Mouse (Mus musculus) midbrain, embryonic 14.5 days (tissue): ENCODE measurements around the gene Gpr183. TPM values are rescaled to one million over a fixed set of nuclear protein-coding genes. Genes with fewer than 3 reads are reported as not detected.

ENCODE experiments used
- ATAC-seq: fragments of 200-750 bp; cut with Nextera tagmentation; 2 replicates; pipeline ENCODE4 v1.8.0; 2017; ENCODE audit warnings: moderate number of reproducible peaks, moderate library complexity; ENCODE audit not compliant: low FRiP score, low TSS enrichment
- DNase-seq: peaks from one replicate; pipeline ENCODE4 v3.0.0-alpha.2; 2015
- H3K27ac ChIP-seq: fragments of 300-500 bp; sonication (generic); replicated peaks from 2 replicates; pipeline ENCODE4 v1.5.1; 2014; ENCODE audit warnings: mild to moderate bottlenecking, low read depth, low read length, moderate library complexity
- H3K27me3 ChIP-seq: fragments of 300-500 bp; sonication (generic); 2 replicates; pipeline ENCODE4 v1.6.1; 2014; ENCODE audit warnings: low read length, control low read depth, mixed read lengths; ENCODE audit not compliant: control insufficient read depth, insufficient read depth
- H3K36me3 ChIP-seq: fragments of 300-500 bp; sonication (generic); 2 replicates; pipeline ENCODE4 v1.6.1; 2014; ENCODE audit warnings: low read length, control low read depth; ENCODE audit not compliant: control insufficient read depth, insufficient read depth
- H3K4me1 ChIP-seq: fragments of 300-500 bp; sonication (generic); 2 replicates; pipeline ENCODE4 v1.6.1; 2014; ENCODE audit warnings: mild to moderate bottlenecking, antibody characterized with exemption, low read length, control low read depth; ENCODE audit not compliant: control insufficient read depth, insufficient read depth
- H3K4me2 ChIP-seq: fragments of 300-500 bp; sonication (generic); 2 replicates; pipeline ENCODE4 v1.6.1; 2014; ENCODE audit warnings: mild to moderate bottlenecking, low read length, moderate library complexity
- H3K4me3 ChIP-seq: fragments of 300-500 bp; sonication (generic); replicated peaks from 2 replicates; pipeline ENCODE4 v1.5.1; 2014; ENCODE audit warnings: low read depth, low read length
- H3K9ac ChIP-seq: fragments of 300-500 bp; sonication (generic); replicated peaks from 2 replicates; pipeline ENCODE4 v1.6.1; 2014; ENCODE audit warnings: mild to moderate bottlenecking, low read length, moderate library complexity
- H3K9me3 ChIP-seq: fragments of 300-500 bp; sonication (generic); 2 replicates; pipeline ENCODE4 v1.6.1; 2016; ENCODE audit warnings: low read length, control low read depth, mixed read lengths; ENCODE audit not compliant: control insufficient read depth
- WGBS: fragments of 180-500 bp; shearing (Covaris S2); extraction: QIAGEN DNeasy Blood & Tissue Kit; methylation state at CpG from one replicate; pipeline ENCODE4 v1.1.7; 2014; 5-methylcytosine and 5-hydroxymethylcytosine counted together
- polyA plus RNA-seq: library from polyadenylated mRNA; unstranded; fragments of >200 nt; fragmentation: Nextera tagmentation; extraction: Ambion mirVana; gene quantifications from 2 replicates; pipeline ENCODE4 v1.2.1, GENCODE M21; 2014

Gene Gpr183
- polyA plus RNA-seq, 1 experiment from 2014 or later, result 0.67 TPM

DNA sequence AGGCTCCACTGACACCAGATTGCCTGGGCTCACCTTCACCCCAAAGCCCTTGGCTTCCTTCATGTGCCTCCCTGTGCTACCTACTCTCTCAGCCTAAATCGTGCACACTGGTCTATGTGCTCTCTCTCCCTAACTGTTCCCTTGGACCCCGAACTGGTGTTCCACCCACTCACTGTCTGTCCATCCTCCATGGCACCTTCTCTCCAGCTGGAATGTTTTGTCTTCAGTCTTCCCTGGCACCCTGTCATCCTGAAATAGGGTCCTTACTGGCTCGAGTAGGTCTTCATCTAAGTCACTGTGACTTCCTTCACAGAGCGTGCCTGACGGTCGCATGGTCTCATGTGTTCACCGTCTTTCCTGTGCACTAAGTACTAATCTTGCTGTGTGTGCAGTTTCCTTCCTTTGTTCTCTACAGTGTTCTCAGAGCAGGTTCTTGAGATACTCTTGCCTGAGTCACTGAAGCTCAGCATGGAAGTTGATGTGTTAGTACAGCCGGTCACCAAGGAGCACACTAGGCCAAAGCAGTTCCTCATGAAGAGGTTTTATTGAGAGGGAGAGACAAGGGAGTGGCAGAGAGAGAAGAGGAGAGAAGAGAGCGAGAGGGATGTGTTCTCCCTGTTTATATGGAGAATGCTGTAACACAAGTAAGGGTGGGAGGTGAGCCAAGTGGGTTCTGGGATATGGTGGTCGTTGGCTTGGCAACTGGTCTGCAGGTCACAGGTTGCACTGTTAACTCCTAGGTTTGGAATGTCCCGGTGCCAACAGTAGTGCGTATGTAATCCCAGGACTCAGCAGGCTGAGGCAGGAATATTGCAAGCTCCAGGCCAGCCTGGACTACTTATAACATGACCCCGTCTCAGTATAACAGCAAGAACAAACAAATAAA is 27.6 kb upstream of the Gpr183 start:
- ATAC-seq (no peak), DNase-seq (no peak)
- peaks cover 32% of the 10 kb centered on the region for H3K36me3 ChIP-seq
- no peak overlapping the region for H3K4me2 ChIP-seq
- H3K9ac ChIP-seq, result no peak overlapping the region
- H3K9me3 ChIP-seq, result no peaks in the 10 kb centered on the region
- H3K27ac ChIP-seq, result no peak overlapping the region
- no peak overlapping the region for H3K4me3 ChIP-seq
- no peaks in the 10 kb centered on the region for H3K4me1 ChIP-seq
- 96% methylated on average over 13 of the region's 13 CpGs for WGBS
- no peaks in the 10 kb centered on the region for H3K27me3 ChIP-seq

DNA sequence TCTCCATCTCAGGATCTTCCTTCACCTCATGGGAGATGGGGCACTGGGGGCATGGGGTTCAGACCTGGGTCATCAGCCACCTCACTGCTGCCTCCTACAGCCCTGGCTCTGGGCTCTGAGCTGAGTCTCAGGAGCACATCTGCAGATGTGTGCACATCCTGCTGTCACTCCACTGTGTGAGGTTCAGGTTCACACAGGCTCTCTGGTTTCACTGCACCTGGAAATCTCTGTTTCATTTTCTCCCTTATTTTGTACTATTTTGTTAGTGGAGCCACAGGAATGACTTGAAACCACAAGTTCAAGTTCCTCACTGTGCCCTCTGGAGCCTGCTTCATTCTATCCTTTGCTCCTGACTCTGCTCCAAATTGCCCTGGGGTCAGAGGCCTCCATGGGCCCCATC is 26.9 kb upstream of the Gpr183 start:
- ATAC-seq, result no peak
- no peak overlapping the region for H3K27ac ChIP-seq
- no peak for DNase-seq
- no peaks in the 10 kb centered on the region for H3K27me3 ChIP-seq
- H3K9ac ChIP-seq, result no peak overlapping the region
- peaks cover 31% of the 10 kb centered on the region for H3K36me3 ChIP-seq
- H3K4me2 ChIP-seq, result no peak overlapping the region
- H3K9me3 ChIP-seq, result no peaks in the 10 kb centered on the region
- no peaks in the 10 kb centered on the region for H3K4me1 ChIP-seq
- no peak overlapping the region for H3K4me3 ChIP-seq

DNA sequence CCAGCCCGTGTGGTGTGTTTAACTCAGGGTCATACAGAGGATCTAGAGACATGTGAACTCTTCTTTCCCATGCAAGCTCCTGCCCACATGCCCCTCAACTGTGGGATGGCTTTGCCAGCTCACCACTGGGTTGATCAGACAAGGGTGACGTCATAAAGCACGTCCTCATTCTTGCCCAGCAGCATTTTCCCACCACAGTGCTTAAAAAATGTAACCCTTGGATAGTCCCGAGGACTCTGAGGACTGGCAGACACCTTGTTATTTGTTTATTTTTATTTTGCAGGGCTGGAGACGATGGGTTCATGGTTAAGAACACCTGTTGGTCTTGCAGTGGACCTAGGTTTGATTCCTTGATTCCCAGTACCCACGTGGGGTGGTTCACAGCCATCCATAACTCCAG is 25.9 kb upstream of the Gpr183 start:
- peaks cover 22% of the 10 kb centered on the region for H3K36me3 ChIP-seq
- no peak overlapping the region for H3K9ac ChIP-seq
- ATAC-seq, result no peak
- H3K27me3 ChIP-seq, result no peaks in the 10 kb centered on the region
- H3K4me1 ChIP-seq, result no peaks in the 10 kb centered on the region
- no peak overlapping the region for H3K27ac ChIP-seq
- WGBS, result 94% methylated on average over 6 of the region's 6 CpGs
- H3K9me3 ChIP-seq, result no peaks in the 10 kb centered on the region
- no peak overlapping the region for H3K4me2 ChIP-seq
- no peak overlapping the region for H3K4me3 ChIP-seq
- no peak for DNase-seq

DNA sequence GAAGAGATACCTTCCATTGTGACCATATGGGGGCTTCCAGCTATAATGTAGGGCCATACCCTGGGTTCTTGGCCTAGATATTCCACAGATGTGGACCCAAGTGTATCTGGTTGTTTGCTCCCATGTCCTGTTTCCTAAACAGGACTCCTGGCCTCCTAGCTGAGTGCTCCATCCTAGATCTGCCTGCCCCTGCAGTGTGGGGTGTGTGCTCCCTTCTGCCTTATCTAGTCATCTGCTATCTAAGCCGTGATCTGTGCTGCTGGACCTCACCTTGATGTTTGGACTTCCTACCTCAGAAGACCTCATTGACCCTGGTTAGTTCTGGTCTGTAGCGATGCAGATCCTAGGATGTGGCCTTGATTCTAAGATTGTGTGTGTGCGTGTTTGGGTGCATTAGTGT is 24.9 kb upstream of the Gpr183 start:
- H3K9me3 ChIP-seq, result no peaks in the 10 kb centered on the region
- no peaks in the 10 kb centered on the region for H3K4me1 ChIP-seq
- DNase-seq (no peak), ATAC-seq (no peak)
- no peak overlapping the region for H3K27ac ChIP-seq
- peaks cover 14% of the 10 kb centered on the region for H3K36me3 ChIP-seq
- 96% methylated on average over 3 of the region's 3 CpGs for WGBS
- H3K4me2 ChIP-seq, result no peak overlapping the region
- H3K27me3 ChIP-seq, result no peaks in the 10 kb centered on the region
- H3K9ac ChIP-seq, result no peak overlapping the region
- H3K4me3 ChIP-seq, result no peak overlapping the region

DNA sequence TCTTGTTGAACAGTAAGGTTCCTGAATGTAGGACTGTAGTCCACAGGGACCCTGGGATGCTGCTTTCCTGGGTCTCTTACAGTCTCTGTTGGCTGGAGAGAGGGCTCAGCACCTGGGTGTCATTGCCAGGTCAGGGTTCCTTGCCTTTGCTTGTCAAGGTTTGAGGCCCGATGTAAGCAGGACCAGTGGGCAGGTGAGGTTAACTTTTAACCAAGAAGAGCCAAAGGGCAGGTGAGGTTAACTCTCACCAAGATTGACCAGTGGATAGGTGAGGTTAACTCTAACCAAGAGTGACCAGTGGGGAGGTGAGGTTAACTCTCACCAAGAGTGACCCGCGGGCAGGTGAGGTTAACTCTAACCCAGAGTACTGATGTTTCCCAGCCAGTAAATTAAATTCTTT is 24.3 kb upstream of the Gpr183 start:
- Histone ChIP-seq H3K4me1 (no peaks in the 10 kb centered on the region), H3K9me3 (no peaks in the 10 kb centered on the region), H3K9ac (no peak overlapping the region), H3K4me2 (no peak overlapping the region), H3K27ac (no peak overlapping the region), H3K4me3 (no peak overlapping the region), H3K27me3 (no peaks in the 10 kb centered on the region), H3K36me3 (peaks cover 9% of the 10 kb centered on the region)
- no peak for DNase-seq
- ATAC-seq, result no peak
- 94% methylated on average over 3 of the region's 3 CpGs for WGBS

DNA sequence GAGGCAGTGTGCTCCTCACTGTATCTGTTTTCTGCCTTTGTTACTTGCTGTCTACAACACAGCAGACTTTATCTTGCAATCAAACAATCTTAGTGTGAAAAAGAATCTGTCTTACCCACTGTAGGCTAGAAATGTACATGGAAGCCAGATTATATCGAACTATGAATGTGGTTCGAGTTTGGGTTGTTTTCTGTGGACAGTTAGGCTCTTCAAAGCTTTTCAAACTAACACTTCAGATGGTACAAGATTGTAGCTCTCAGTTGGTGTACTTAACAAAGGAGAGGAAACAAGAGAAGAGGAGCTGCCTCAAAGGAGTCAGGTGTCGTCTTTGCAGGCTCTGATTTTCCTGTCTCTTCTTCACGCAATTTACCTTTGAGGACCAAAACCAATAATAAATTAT is 22.7 kb upstream of the Gpr183 start:
- ATAC-seq, result no peak
- no peaks in the 10 kb centered on the region for H3K4me1 ChIP-seq
- no peaks in the 10 kb centered on the region for H3K27me3 ChIP-seq
- H3K9me3 ChIP-seq, result no peaks in the 10 kb centered on the region
- H3K4me3 ChIP-seq, result no peak overlapping the region
- no peak overlapping the region for H3K4me2 ChIP-seq
- H3K27ac ChIP-seq, result no peak overlapping the region
- DNase-seq, result no peak
- 87% methylated on average over 4 of the region's 4 CpGs for WGBS
- no peak overlapping the region for H3K9ac ChIP-seq
- 0 out of 2 replicates have a peak, but pooled peaks cover 5% of the 10 kb centered on the region for H3K36me3 ChIP-seq

DNA sequence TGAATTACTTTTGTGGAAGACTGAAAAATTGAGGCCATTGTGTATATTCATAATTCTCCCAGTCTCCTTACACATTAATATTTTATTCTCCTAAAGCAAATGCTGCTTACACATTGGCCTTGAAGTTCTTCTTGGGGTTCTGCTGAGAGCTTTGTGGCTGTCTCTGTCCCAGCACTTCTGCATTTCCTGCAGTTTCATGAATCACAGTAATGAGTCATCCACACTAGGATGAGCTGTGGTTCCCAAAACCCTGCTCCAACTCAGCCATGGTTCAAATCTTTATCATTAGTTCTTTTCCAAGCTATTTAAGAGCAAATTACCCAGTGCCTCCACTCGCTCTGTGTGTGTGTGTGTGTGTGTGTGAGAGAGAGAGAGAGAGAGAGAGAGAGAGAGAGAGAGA is 22.3 kb upstream of the Gpr183 start:
- DNase-seq (no peak), ATAC-seq (no peak)
- Histone ChIP-seq H3K4me2 (no peak overlapping the region), H3K9me3 (no peaks in the 10 kb centered on the region), H3K4me3 (no peak overlapping the region), H3K27me3 (no peaks in the 10 kb centered on the region), H3K9ac (no peak overlapping the region), H3K27ac (no peak overlapping the region), H3K4me1 (no peaks in the 10 kb centered on the region), H3K36me3 (0 out of 2 replicates have a peak, but pooled peaks cover 5% of the 10 kb centered on the region)
- WGBS, result 100% methylated on average over 1 of the region's 1 CpGs

DNA sequence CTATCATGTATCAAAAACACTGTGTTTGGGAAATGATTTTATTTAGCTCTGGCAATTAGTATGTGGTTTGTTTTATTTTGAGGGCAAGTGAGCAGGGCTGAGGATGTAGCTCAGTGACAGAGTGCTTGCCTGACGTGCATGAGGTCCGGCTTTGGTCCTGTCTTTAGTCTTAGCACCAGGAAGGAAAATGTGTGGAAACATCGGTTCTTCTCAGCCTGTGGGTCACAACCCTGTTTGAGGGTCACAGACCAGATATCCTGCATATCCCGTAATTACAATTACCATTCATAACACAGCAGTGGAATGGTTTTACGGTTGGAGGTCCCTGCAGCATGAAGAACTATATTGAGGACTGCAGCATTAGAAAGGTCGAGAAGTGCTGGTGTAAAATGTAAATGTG is 21.0 kb upstream of the Gpr183 start:
- H3K4me2 ChIP-seq, result no peak overlapping the region
- ATAC-seq, result no peak
- WGBS, result 93% methylated on average over 6 of the region's 6 CpGs

DNA sequence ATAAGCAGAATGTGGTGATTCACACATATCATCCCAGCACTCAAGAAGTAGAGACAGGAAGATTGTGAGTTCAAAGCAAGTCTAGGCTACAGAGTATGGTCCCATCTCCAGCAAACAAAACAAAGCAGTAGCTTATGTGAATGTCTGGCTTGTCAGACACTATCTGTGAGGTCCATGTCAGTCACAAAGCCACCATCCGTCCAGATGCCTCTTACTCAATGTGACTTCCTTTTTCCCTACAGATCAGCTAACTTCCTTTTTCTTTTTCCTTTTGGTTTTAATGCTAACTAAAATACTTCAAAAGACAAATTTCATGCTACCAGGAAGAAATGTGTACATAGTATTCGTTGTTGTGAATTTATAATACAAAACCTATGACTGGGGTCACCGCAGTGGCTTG is 20.5 kb upstream of the Gpr183 start:
- H3K4me2 ChIP-seq, result no peak overlapping the region
- DNase-seq, result no peak
- no peak overlapping the region for H3K27ac ChIP-seq
- H3K27me3 ChIP-seq, result no peaks in the 10 kb centered on the region
- H3K36me3 ChIP-seq, result no peaks in the 10 kb centered on the region
- no peaks in the 10 kb centered on the region for H3K4me1 ChIP-seq
- 80% methylated on average over 3 of the region's 3 CpGs for WGBS
- no peak for ATAC-seq
- H3K4me3 ChIP-seq, result no peak overlapping the region
- H3K9me3 ChIP-seq, result no peaks in the 10 kb centered on the region
- H3K9ac ChIP-seq, result no peak overlapping the region

More for the DNA sequence above, 21.0 kb upstream of the Gpr183 start:
- no peak overlapping the region for H3K4me3 ChIP-seq
- no peak overlapping the region for H3K9ac ChIP-seq
- H3K9me3 ChIP-seq, result no peaks in the 10 kb centered on the region
- H3K4me1 ChIP-seq, result no peaks in the 10 kb centered on the region
- no peaks in the 10 kb centered on the region for H3K27me3 ChIP-seq
- DNase-seq, result no peak
- 0 out of 2 replicates have a peak, but pooled peaks cover 3% of the 10 kb centered on the region for H3K36me3 ChIP-seq
- no peak overlapping the region for H3K27ac ChIP-seq
